Mouse (Mus musculus): Measurements from ENCODE around the gene Tmem42.

DNA sequence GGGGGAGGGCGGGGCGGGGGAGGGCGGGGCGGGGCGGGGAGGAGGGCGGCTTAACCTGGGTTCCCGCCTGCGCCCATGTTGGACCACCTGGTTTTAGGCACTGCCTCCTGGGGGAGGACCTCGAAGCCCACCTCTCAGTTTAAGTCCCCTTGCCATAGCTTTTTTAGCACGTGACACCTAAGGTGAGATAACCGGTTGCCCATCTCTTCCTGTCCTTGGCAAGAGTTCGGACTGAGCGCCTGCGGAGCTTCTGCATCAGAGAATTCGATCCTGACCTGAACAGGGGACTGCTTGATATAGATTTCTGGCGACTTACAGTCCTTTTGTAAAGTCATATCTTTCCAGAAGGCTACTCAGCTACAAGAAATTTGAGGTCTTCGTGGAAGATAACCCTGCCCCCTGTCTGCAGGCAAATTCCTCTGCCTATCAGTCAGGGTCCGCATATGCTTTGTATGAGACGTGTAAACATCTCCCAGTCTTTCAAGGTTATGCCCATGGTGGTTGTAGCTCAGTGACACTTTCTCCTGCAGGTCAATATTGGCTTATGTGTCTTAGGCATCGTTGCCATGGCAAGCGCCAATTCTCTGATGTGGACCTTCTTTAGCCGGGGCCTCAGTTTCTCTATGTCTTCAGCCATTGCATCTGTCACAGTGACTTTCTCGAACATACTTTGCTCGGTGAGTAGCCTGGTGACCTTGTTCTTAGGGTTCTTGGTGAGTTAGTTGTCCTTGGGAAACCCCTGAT, 682 bp downstream of the Tmem42 start:
- no peak for TF ChIP-seq GATA1 (IDR thresholded peaks at IDR 0.05; ENCODE audit: borderline replicate concordance, low read length)
- TF ChIP-seq FLI1 (IDR thresholded peaks at IDR 0.05; ENCODE audit: low read length) = no peak
